Mouse (Mus musculus): ENCODE measurements around the gene Cyp4f17.

DNA sequence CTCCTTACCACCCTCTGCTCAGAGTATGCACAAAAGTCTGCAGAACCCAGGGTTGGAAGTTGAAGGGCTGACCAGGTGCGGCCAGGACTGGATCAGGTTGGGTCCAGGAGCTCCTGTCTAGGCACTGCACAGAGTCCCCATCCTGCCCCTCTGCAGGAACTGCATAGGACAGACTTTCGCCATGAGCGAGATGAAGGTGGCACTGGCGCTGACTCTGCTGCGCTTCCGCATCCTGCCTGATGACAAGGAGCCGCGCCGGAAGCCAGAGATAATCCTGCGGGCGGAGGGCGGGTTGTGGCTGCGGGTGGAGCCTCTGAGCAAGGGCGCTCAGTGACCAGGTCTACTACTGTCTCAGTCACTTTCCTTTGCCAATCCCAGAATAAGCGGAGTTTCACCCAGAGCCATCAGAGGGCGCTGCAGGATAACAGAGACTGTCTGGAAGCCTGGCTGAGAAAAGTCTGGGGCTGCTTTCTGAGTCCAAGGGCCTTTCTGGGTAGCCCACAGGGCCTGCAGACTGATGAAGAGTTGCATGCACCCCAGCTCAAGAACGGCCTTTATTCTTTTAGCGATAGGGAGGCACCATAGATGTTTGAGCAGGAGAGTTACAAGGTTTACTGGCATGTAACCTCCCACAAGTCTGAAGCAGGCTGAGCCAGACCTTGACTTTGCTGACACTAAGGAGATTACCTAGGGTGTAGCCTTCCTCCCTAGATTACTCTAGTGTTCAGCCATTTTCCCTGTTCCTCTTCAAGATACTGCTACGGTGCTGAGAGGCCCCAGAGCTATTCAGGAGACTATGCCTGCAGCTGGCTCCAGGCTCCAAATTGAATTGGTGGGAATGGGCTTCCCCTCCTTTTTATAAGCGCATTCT, 45.3 kb downstream of the Cyp4f17 start:
- peak; percentile 88 for TF ChIP-seq CTCF (conservative IDR thresholded peaks at IDR 0.05; ENCODE audit: low read length)
- TF ChIP-seq NANOG (IDR thresholded peaks at IDR 0.05; ENCODE audit: borderline replicate concordance, low read length): no peak
- no peak for TF ChIP-seq POU5F1 (IDR thresholded peaks at IDR 0.05; ENCODE audit: borderline replicate concordance, low read length)

All from E14TG2a.4 (cell line).